Mouse (Mus musculus) C2C12 (cell line): Measurements from ENCODE around the gene Sdf4. TPM values are rescaled to one million over a fixed set of nuclear protein-coding genes. Genes with fewer than 3 reads are reported as not detected.

Experiments
- H3K27me3 ChIP-seq: one replicate; pipeline ENCODE4 v1.6.1; 2011; ENCODE audit not compliant: control insufficient read depth, insufficient read depth, insufficient read length
- H3K36me3 ChIP-seq: one replicate; pipeline ENCODE4 v1.6.1; 2011; ENCODE audit not compliant: control insufficient read depth, insufficient read depth
- H3K4me3 ChIP-seq: one replicate; pipeline ENCODE4 v1.5.1; 2011; ENCODE audit warnings: mild to moderate bottlenecking, control low read depth; ENCODE audit not compliant: poor library complexity, insufficient read depth, severe bottlenecking
- H3K79me2 ChIP-seq: one replicate; pipeline ENCODE4 v1.6.1; 2011; ENCODE audit not compliant: control insufficient read depth, insufficient read depth
- H3K79me3 ChIP-seq: one replicate; pipeline ENCODE4 v1.6.1; 2011; ENCODE audit warnings: low read depth, control low read depth
- H3ac ChIP-seq: one replicate; pipeline ENCODE3; 2011; ENCODE audit warnings: low read depth; ENCODE audit not compliant: control insufficient read depth, insufficient read length
- CEBPB ChIP-seq: IDR thresholded peaks from one replicate; pipeline ENCODE4 v1.6.1; 2011; ENCODE audit warnings: low read depth, mild to moderate bottlenecking, control low read depth, moderate library complexity
- CTCF ChIP-seq: IDR thresholded peaks from one replicate; pipeline ENCODE4 v1.5.1; 2011; ENCODE audit not compliant: control insufficient read depth, insufficient read depth, insufficient read length
- FOSL1 ChIP-seq: IDR thresholded peaks from one replicate; pipeline ENCODE4 v1.8.0; 2011; ENCODE audit warnings: mild to moderate bottlenecking, low read length; ENCODE audit not compliant: poor library complexity, insufficient read depth, severe bottlenecking
- MAX ChIP-seq: IDR thresholded peaks from one replicate; pipeline ENCODE4 v1.6.1; 2011; ENCODE audit warnings: mild to moderate bottlenecking, control low read depth
- MYOD1 ChIP-seq: IDR thresholded peaks from one replicate; pipeline ENCODE4 v1.6.1; 2011; ENCODE audit warnings: low read depth; ENCODE audit not compliant: control insufficient read depth, insufficient read length
- MYOG ChIP-seq: IDR thresholded peaks from one replicate; pipeline ENCODE4 v1.6.1; 2011; ENCODE audit not compliant: control insufficient read depth, insufficient read length; ENCODE audit errors: extremely low read depth
- USF1 ChIP-seq: IDR thresholded peaks from one replicate; pipeline ENCODE4 v1.6.1; 2011; ENCODE audit warnings: low read depth, mild to moderate bottlenecking, control low read depth, moderate library complexity
- long read RNA-seq, 2 experiments: library from polyadenylated mRNA; unstranded; transcript quantifications; one replicate each; pipeline ENCODE4 v2.0.0; 2019 to 2020
- polyA plus RNA-seq: library from polyadenylated mRNA; unstranded; fragments of >200 nt; fragmentation: generic; extraction: Trizol; gene quantifications from one replicate; pipeline ENCODE4 v1.2.1, GENCODE M21; 2012; ENCODE audit warnings: missing spikeins

Sdf4 gene
- polyA plus RNA-seq = 141 TPM
- long read RNA-seq, experiment 1, full-length matches to known transcripts = 158 of 192 reads
- long read RNA-seq, experiment 1, partial matches to known transcripts = 22 of 192 reads
- long read RNA-seq, experiment 1, other reads (novel, unspliced or antisense) = 12 of 192 reads
- long read RNA-seq, experiment 2, full-length matches to known transcripts = 628 of 666 reads
- long read RNA-seq, experiment 2, partial matches to known transcripts = 14 of 666 reads
- long read RNA-seq, experiment 2, other reads (novel, unspliced or antisense) = 24 of 666 reads

DNA sequence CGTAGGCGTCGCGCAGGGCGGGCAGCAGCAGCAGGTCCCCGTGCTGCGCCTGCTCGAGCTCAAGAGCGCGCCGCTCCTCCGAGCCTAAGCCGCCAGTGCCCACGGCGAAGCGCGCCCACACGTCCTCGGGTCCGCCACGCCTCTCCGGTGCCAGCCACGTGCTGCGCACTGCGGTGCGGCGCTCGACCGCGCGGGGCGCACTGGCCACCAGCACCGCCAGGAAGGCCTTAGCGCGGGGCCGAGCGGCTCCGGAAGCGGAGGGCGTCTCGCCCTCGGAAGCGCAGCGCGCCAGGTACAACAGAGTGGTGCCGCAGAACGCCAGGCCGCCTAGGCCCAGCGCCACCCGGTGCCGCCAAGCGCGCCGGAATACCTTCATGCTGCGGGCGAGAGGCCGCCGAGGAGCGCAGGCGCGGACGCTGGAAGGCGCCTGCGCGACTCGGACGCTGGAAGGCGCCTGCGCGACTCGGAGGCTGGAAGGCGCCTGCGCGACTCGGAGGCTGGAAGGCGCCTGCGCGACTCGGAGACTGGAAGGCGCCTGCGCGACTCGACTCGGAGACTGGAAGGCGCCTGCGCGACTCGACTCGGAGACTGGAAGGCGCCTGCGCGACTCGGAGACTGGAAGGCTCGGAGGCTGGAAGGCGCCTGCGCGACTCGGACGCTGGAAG, at the start of gene Sdf4, which contains the start of gene B3galt6:
Gene Sdf4, plus strand, starts transcription at position 632 of the 665 bp plus-strand sequence.
Gene B3galt6, minus strand, starts transcription at position 409 of the 665 bp plus-strand sequence.
- H3ac ChIP-seq = peak within 1 kb of the TSS; percentile 90
- peaks cover 17% of the 10 kb centered on the region for H3K36me3 ChIP-seq
- peaks cover 42% of the 10 kb centered on the region for H3K79me3 ChIP-seq
- H3K79me2 ChIP-seq = peaks cover 53% of the 10 kb centered on the region
- peak within 1 kb of the TSS; percentile 96 for H3K4me3 ChIP-seq
- H3K27me3 ChIP-seq = no peaks in the 10 kb centered on the region
- TF ChIP-seq MYOG (no peak), CTCF (peak; percentile 95), USF1 (peak; percentile 44), FOSL1 (no peak), CEBPB (no peak), MYOD1 (no peak), MAX (peak; percentile 100)

DNA sequence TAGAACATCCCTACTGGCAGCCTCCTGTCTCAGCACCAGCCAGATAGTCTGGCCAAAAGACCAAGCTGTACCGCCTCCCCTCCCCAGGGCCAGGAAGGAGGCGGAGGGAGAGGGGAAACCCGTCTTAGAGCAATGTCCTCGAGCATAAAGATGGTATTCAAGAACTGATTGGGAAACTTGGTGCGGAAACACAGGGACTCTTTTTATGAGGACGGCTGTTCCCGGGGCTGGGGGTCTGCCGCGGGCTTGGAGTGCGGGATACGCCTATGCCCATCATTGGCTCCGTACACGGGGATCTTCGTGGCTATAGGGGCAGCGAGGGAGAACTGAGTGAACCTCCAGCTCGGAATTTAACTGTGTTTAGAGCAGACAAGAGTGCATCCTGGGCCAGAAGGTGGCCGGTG, 49.6 kb upstream of the Sdf4 start:
- peaks cover 51% of the 10 kb centered on the region for H3K79me2 ChIP-seq
- peaks cover 39% of the 10 kb centered on the region for H3K79me3 ChIP-seq
- H3ac ChIP-seq = peak overlapping the region; percentile 64
- peak overlapping the region; percentile 92 for H3K4me3 ChIP-seq
- H3K27me3 ChIP-seq = no peaks in the 10 kb centered on the region
- H3K36me3 ChIP-seq = peaks cover 17% of the 10 kb centered on the region
- no peak for TF ChIP-seq MYOD1
- TF ChIP-seq FOSL1 = no peak
- no peak for TF ChIP-seq MYOG
- no peak for TF ChIP-seq CEBPB
- TF ChIP-seq CTCF = no peak
- TF ChIP-seq MAX = no peak

DNA sequence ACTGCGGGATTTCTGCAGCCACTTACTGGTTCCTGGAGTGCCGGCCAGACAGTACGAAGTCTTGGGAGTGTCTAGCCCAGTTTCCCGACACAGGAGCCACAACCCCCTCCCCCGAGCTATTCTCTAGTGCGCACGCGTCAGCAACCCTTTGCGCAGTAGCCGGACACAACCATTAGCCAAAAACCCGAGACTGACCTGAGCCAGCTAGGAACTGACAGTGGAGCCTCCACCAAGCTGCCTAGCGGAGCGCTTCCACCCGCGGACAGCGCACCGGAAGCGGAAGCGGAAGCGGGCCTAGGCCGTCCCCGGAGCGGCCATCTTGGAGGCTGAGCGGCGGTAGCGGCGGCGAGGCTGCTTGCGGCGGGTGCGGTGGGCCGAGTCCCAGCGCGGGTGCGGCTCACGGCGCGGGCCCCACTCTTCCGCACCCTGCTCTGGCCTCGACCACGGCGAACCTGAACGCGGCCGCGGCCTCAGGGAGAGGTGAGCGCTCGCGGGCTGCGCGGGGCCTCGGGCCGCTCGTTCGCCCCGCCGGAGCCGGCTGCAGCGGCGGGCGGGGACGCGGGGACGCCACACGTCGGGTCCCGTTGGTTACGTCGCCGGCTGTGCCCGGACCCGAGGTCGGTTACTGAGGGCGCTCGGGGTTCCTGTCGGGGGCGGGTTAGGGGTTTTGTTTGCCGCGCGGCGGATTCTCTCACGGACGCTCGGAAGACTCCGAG, 49.0 kb upstream of the Sdf4 start, which contains the start of gene Ube2j2:
Gene Ube2j2, plus strand, starts transcription at position 298 of the 716 bp plus-strand sequence.
- H3K36me3 ChIP-seq = peaks cover 23% of the 10 kb centered on the region
- peak within 1 kb of the TSS; percentile 94 for H3ac ChIP-seq
- peak within 1 kb of the TSS; percentile 92 for H3K4me3 ChIP-seq
- no peaks in the 10 kb centered on the region for H3K27me3 ChIP-seq
- no peak for TF ChIP-seq MYOD1
- TF ChIP-seq FOSL1 = no peak
- TF ChIP-seq MAX = peak; percentile 66
- TF ChIP-seq MYOG = no peak
- no peak for TF ChIP-seq CTCF
- H3K79me2 ChIP-seq = peaks cover 58% of the 10 kb centered on the region
- peaks cover 45% of the 10 kb centered on the region for H3K79me3 ChIP-seq

DNA sequence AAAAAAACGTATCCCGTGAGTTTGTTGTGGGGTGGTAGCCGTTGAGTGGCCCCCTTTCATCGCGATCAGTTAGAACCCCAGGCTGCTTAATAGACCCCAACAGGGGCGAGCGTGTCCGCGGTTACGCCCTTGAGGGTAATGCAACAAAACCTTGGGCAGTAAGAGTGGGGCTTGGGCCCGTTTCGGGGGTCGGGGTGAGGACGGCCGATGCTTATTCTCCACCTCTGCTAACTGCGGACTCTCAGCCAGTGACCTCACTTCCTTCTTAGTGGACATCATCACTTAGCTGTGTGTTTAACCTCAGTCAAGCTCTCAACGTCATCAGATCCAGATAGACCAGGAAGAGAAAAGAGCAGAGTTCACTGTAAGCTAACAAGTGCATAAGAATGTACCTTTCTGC, 48.4 kb upstream of the Sdf4 start:
- Histone ChIP-seq H3K4me3 (peak overlapping the region; percentile 92), H3K79me2 (peaks cover 64% of the 10 kb centered on the region), H3K36me3 (peaks cover 28% of the 10 kb centered on the region), H3K79me3 (peaks cover 49% of the 10 kb centered on the region), H3ac (peak overlapping the region; percentile 94), H3K27me3 (no peaks in the 10 kb centered on the region)
- no peak for TF ChIP-seq MYOG
- TF ChIP-seq MAX = no peak
- TF ChIP-seq CEBPB = no peak
- TF ChIP-seq FOSL1 = no peak
- no peak for TF ChIP-seq USF1
- TF ChIP-seq MYOD1 = no peak
- TF ChIP-seq CTCF = no peak

DNA sequence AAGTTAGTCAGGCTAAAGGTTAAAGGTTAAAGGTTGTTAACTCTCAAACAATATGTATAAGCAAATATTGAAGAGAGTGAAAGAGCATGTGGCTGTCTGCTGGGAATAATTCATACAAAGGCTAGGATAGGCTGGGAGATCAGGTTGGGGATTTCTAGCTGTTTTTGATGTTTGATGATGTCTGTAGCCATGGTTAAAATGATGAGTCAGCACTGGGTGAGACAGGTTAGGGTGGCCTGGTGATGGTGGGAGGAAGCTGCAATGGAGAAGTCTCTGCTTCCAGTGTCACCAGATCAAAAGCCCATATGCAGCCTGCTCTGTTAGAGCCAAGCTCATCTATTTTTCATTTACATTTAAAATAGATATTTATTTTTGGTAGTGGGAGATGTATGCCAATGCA, 45.6 kb upstream of the Sdf4 start:
- Histone ChIP-seq H3K79me2 (peaks cover 91% of the 10 kb centered on the region), H3K27me3 (no peaks in the 10 kb centered on the region), H3ac (no peak overlapping the region), H3K36me3 (peaks cover 57% of the 10 kb centered on the region), H3K79me3 (peaks cover 57% of the 10 kb centered on the region), H3K4me3 (no peak overlapping the region)
- TF ChIP-seq MYOD1 = no peak
- TF ChIP-seq CTCF = no peak
- TF ChIP-seq USF1 = no peak
- TF ChIP-seq MYOG = no peak
- no peak for TF ChIP-seq FOSL1
- no peak for TF ChIP-seq CEBPB
- TF ChIP-seq MAX = no peak
